Mouse (Mus musculus): ENCODE measurements around the gene Cdh13. TPM values are rescaled to one million over a fixed set of nuclear protein-coding genes. Genes with fewer than 3 reads are reported as not detected.

The Cdh13 gene
- polyA plus RNA-seq, 1 experiment from 2014 or later = 0.45 TPM

GRCm38 (mm10) chr8:118448011-118448410, 164.5 kb downstream of the Cdh13 start:
- H3K27me3 ChIP-seq = no peaks in the 10 kb centered on the region
- no peak overlapping the region for H3K4me3 ChIP-seq (replicated peaks)
- WGBS (ENCODE audit: insufficient replicate concordance) = 72% methylated on average over 6 of the region's 6 CpGs
- H3K9me3 ChIP-seq (replicated peaks) = 0 out of 2 replicates have a peak, but pooled peaks cover 3% of the 10 kb centered on the region
- ATAC-seq (ENCODE audit: low read depth) = no peak
- H3K9ac ChIP-seq = no peak overlapping the region
- no peaks in the 10 kb centered on the region for H3K36me3 ChIP-seq
- no peaks in the 10 kb centered on the region for H3K4me1 ChIP-seq (replicated peaks)
- no peak for DNase-seq
- H3K4me2 ChIP-seq = no peak overlapping the region
- H3K27ac ChIP-seq = no peak overlapping the region

GRCm38 (mm10) chr8:118452445-118453103, 169.0 kb downstream of the Cdh13 start:
- DNase-seq (no peak), ATAC-seq (ENCODE audit: low read depth) (no peak)
- Histone ChIP-seq H3K9ac (no peak overlapping the region), H3K36me3 (no peaks in the 10 kb centered on the region), H3K27me3 (no peaks in the 10 kb centered on the region), H3K9me3 (replicated peaks) (no peaks in the 10 kb centered on the region), H3K4me3 (replicated peaks) (no peak overlapping the region), H3K27ac (no peak overlapping the region), H3K4me2 (no peak overlapping the region), H3K4me1 (replicated peaks) (no peaks in the 10 kb centered on the region)
- WGBS (ENCODE audit: insufficient replicate concordance) = 64% methylated on average over 11 of the region's 11 CpGs

DNA sequence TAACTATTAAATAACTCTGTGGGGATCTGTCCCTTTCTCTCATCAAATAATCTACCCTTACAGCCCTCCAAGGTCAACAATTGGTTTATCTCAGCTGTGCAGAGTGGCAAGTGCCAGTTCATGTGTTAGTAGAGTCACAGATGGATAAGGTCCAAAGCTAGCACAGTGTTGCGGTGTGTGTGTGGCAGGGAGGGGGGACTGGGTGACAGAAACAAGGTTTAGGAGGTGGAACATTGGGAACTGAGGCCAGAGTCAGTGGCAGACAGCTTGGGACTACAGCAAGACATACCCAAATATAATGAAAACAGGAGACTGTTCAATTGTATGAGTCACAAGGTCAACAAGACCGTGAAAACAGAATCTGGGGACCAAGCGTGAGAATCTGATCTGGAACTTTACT, 171.7 kb downstream of the Cdh13 start:
- Histone ChIP-seq H3K9me3 (replicated peaks) (no peaks in the 10 kb centered on the region), H3K4me2 (no peak overlapping the region), H3K27ac (no peak overlapping the region), H3K4me3 (replicated peaks) (no peak overlapping the region), H3K36me3 (no peaks in the 10 kb centered on the region), H3K27me3 (no peaks in the 10 kb centered on the region), H3K4me1 (replicated peaks) (no peaks in the 10 kb centered on the region), H3K9ac (no peak overlapping the region)
- DNase-seq (no peak), ATAC-seq (ENCODE audit: low read depth) (no peak)
- 71% methylated on average over 3 of the region's 3 CpGs for WGBS (ENCODE audit: insufficient replicate concordance)

DNA sequence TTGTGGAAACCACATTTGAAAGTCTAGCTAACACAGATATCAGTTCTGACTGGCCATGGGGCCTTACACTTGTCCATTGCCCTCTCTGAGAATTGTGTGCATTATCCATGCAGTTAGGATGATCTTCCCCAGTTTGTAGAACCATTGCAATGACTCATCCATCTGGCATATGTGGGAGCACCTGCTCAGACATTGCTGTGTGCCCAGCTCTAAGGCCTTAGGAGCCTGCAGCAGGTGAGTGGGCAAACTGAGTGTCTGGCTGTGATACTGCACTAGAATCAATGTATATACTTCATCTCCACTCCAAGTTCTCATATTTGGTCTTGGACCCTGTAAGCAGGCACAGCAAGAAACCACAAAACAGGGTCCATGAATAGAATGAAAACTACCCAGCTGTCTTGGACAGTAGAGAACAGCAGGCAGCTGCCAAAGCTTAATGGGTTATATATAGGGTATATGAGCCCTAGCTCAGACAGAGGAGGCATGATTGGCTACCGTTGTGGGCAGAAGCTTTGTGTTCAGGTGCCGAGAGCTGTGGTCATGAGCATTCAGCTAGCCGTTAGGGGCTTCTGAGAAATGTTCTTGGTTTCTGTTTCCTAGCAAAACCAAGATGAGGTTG, 181.9 kb downstream of the Cdh13 start:
- ATAC-seq (ENCODE audit: low read depth) = no peak
- Histone ChIP-seq H3K9me3 (replicated peaks) (0 out of 2 replicates have a peak, but pooled peaks cover 10% of the 10 kb centered on the region), H3K27me3 (no peaks in the 10 kb centered on the region), H3K4me1 (replicated peaks) (no peaks in the 10 kb centered on the region), H3K9ac (no peak overlapping the region), H3K36me3 (no peaks in the 10 kb centered on the region), H3K4me2 (no peak overlapping the region), H3K27ac (no peak overlapping the region), H3K4me3 (replicated peaks) (no peak overlapping the region)
- DNase-seq = no peak
- 63% methylated on average over 3 of the region's 3 CpGs for WGBS (ENCODE audit: insufficient replicate concordance)

- no peaks in the 10 kb centered on the region for H3K36me3 ChIP-seq
- ATAC-seq (ENCODE audit: low read depth) (no peak), DNase-seq (no peak)
- no peaks in the 10 kb centered on the region for H3K4me1 ChIP-seq (replicated peaks)
- H3K27me3 ChIP-seq = no peaks in the 10 kb centered on the region
- H3K4me3 ChIP-seq (replicated peaks) = no peak overlapping the region
- no peaks in the 10 kb centered on the region for H3K9me3 ChIP-seq (replicated peaks)
- no peak overlapping the region for H3K27ac ChIP-seq
- H3K4me2 ChIP-seq = no peak overlapping the region
- no peak overlapping the region for H3K9ac ChIP-seq
- WGBS (ENCODE audit: insufficient replicate concordance) = 68% methylated on average over 8 of the region's 9 CpGs
Measured at GRCm38 (mm10) chr8:118477587-118477986, 194.1 kb downstream of the Cdh13 start.

DNA sequence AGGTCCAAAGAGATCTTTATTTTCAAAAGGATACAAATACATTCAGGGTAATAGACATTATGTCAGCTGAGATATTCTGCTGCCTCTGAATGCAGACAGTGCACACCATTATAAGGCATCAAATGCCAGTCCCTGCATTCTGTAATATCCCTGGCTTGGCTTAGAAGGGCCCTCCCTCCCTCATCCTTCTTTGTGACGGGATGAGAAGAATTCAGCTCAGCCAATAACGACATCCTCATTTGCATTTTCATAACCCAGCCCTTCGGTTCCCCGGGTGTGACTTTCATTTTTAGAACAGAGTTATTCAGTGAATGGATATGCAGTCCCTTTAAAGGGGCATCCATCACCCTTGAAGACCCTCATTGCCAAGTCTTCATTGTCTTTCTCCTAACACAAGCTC, 205.2 kb downstream of the Cdh13 start:
- H3K27ac ChIP-seq = no peak overlapping the region
- no peak overlapping the region for H3K4me2 ChIP-seq
- H3K9ac ChIP-seq = no peak overlapping the region
- no peaks in the 10 kb centered on the region for H3K4me1 ChIP-seq (replicated peaks)
- H3K4me3 ChIP-seq (replicated peaks) = no peak overlapping the region
- no peaks in the 10 kb centered on the region; the same call in 1 of the 2 replicates for H3K9me3 ChIP-seq (replicated peaks)
- no peak for ATAC-seq (ENCODE audit: low read depth)
- DNase-seq = no peak
- 65% methylated on average over 4 of the region's 4 CpGs for WGBS (ENCODE audit: insufficient replicate concordance)
- H3K27me3 ChIP-seq = no peaks in the 10 kb centered on the region
- H3K36me3 ChIP-seq = no peaks in the 10 kb centered on the region

GRCm38 (mm10) chr8:118502509-118502908, 219.0 kb downstream of the Cdh13 start:
- Histone ChIP-seq H3K36me3 (no peaks in the 10 kb centered on the region), H3K4me2 (no peak overlapping the region), H3K27me3 (no peaks in the 10 kb centered on the region), H3K27ac (no peak overlapping the region), H3K9ac (no peak overlapping the region), H3K4me1 (replicated peaks) (no peaks in the 10 kb centered on the region), H3K4me3 (replicated peaks) (no peak overlapping the region), H3K9me3 (replicated peaks) (no peaks in the 10 kb centered on the region)
- WGBS (ENCODE audit: insufficient replicate concordance) = 67% methylated on average over 8 of the region's 8 CpGs
- ATAC-seq (ENCODE audit: low read depth) (no peak), DNase-seq (no peak)

DNA sequence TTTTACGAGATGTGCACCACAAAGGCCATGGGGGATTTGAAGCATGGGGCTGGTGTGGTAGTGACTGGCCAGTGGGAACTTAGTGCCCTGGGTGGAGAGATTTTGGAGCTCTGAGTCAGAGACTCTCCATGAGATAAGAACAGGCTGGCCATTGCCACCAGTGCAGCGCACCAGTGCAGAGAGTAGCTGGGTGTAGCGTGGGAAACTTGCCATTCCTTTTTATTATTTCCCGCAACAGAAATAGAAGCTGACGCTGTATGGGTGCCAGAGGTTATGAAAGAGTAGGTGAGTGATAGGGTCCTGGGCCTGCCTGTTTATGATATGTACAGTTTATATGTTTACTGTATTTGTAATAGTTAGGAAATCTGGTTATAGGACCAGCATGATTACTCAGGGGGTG, 225.9 kb downstream of the Cdh13 start:
- Histone ChIP-seq H3K27me3 (no peaks in the 10 kb centered on the region), H3K4me3 (replicated peaks) (no peak overlapping the region), H3K36me3 (no peaks in the 10 kb centered on the region), H3K4me1 (replicated peaks) (no peaks in the 10 kb centered on the region), H3K27ac (no peak overlapping the region), H3K9ac (no peak overlapping the region), H3K4me2 (no peak overlapping the region), H3K9me3 (replicated peaks) (no peaks in the 10 kb centered on the region)
- no peak for DNase-seq
- 71% methylated on average over 5 of the region's 5 CpGs for WGBS (ENCODE audit: insufficient replicate concordance)
- ATAC-seq (ENCODE audit: low read depth) = no peak

GRCm38 (mm10) chr8:118513259-118513658, 229.7 kb downstream of the Cdh13 start:
- WGBS (ENCODE audit: insufficient replicate concordance) = 60% methylated on average over 6 of the region's 6 CpGs
- DNase-seq (no peak), ATAC-seq (ENCODE audit: low read depth) (no peak)
- Histone ChIP-seq H3K4me1 (replicated peaks) (no peaks in the 10 kb centered on the region), H3K4me2 (no peak overlapping the region), H3K4me3 (replicated peaks) (no peak overlapping the region), H3K36me3 (no peaks in the 10 kb centered on the region), H3K9ac (no peak overlapping the region), H3K27ac (no peak overlapping the region), H3K27me3 (no peaks in the 10 kb centered on the region), H3K9me3 (replicated peaks) (0 out of 2 replicates have a peak, but pooled peaks cover 3% of the 10 kb centered on the region)

DNA sequence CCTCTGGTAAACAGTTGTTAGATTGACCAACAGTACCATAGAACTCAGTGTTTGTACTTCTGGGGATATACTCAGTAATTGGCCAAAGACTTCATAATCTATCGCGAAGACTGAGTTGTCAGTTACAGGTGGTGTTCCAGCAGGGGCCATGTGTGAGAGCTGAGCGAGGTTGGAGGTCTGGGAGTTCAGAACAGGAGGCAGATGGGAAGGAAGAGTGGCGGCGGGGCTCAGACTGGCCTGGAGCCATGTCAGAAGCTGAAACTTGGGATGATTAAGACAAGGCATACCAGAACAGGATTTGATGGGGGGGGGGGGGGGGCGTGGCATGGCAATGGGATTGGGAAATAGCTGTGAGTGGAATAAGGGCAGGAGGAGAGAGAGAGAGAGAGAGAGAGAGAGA, 232.1 kb downstream of the Cdh13 start:
- WGBS (ENCODE audit: insufficient replicate concordance) = 76% methylated on average over 5 of the region's 6 CpGs
- H3K4me1 ChIP-seq (replicated peaks) = no peaks in the 10 kb centered on the region
- no peak overlapping the region for H3K4me3 ChIP-seq (replicated peaks)
- H3K27me3 ChIP-seq = no peaks in the 10 kb centered on the region
- no peak overlapping the region for H3K9ac ChIP-seq
- no peak overlapping the region for H3K27ac ChIP-seq
- ATAC-seq (ENCODE audit: low read depth) (no peak), DNase-seq (no peak)
- no peaks in the 10 kb centered on the region for H3K36me3 ChIP-seq
- 0 out of 2 replicates have a peak, but pooled peaks cover 3% of the 10 kb centered on the region for H3K9me3 ChIP-seq (replicated peaks)
- H3K4me2 ChIP-seq = no peak overlapping the region

DNA sequence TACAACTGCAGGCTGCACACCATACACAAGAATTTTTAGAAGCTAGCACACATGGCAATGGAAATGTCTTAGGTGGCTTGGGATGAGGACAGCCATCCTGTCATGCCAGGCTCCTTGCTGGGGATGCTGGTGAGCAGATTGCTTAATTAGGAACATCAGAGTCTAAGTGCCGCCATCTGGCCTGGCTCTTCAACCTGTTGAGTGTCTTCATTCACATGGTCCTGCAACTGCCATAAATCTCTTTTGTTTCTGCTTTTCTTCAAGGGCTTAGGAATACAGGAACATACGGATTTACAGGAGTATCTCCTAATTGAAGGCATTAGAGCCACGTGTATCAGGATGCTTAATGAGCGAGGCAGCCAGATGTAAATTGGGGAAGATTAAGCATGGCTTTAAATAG, 233.5 kb downstream of the Cdh13 start:
- 43% methylated on average over 4 of the region's 4 CpGs for WGBS (ENCODE audit: insufficient replicate concordance)
- Histone ChIP-seq H3K4me1 (replicated peaks) (no peaks in the 10 kb centered on the region), H3K27ac (no peak overlapping the region), H3K9me3 (replicated peaks) (0 out of 2 replicates have a peak, but pooled peaks cover 3% of the 10 kb centered on the region), H3K9ac (no peak overlapping the region), H3K27me3 (no peaks in the 10 kb centered on the region), H3K4me3 (replicated peaks) (no peak overlapping the region), H3K36me3 (no peaks in the 10 kb centered on the region), H3K4me2 (no peak overlapping the region)
- no peak for DNase-seq
- no peak for ATAC-seq (ENCODE audit: low read depth)
